Mouse (Mus musculus) forebrain, embryonic 10.5 days (tissue): ENCODE results near the gene Nhlrc1. TPM values are rescaled to one million over a fixed set of nuclear protein-coding genes. Genes with fewer than 3 reads are reported as not detected.

Experiments used
- DNase-seq: peaks from one replicate; pipeline ENCODE4 v3.0.0-alpha.2; 2017; ENCODE audit warnings: low spot score; ENCODE audit errors: extremely low spot score
- H3K27ac ChIP-seq: fragments of 300-500 bp; sonication (generic); 2 replicates; pipeline ENCODE4 v1.5.1; 2016; ENCODE audit warnings: mild to moderate bottlenecking
- H3K27me3 ChIP-seq: fragments of 300-500 bp; sonication (generic); 2 replicates; pipeline ENCODE4 v1.6.1; 2016; ENCODE audit warnings: mild to moderate bottlenecking; ENCODE audit not compliant: poor library complexity, severe bottlenecking
- H3K36me3 ChIP-seq: fragments of 300-500 bp; sonication (generic); replicated peaks from 2 replicates; pipeline ENCODE4 v1.6.1; 2016; ENCODE audit warnings: mild to moderate bottlenecking, moderate library complexity
- H3K4me1 ChIP-seq: fragments of 300-500 bp; sonication (generic); 2 replicates; pipeline ENCODE4 v1.6.1; 2016
- H3K4me3 ChIP-seq: fragments of 300-500 bp; sonication (generic); 2 replicates; pipeline ENCODE4 v1.5.1; 2016; ENCODE audit warnings: mild to moderate bottlenecking, moderate library complexity
- H3K9me3 ChIP-seq: fragments of 300-500 bp; sonication (generic); 2 replicates; pipeline ENCODE4 v1.6.1; 2016; ENCODE audit warnings: mild to moderate bottlenecking, moderate library complexity
- WGBS: fragments of 180-500 bp; shearing (Covaris S2); methylation state at CpG from one replicate; pipeline ENCODE4 v1.1.7; 2016; 5-methylcytosine and 5-hydroxymethylcytosine counted together
- polyA plus RNA-seq: library from polyadenylated mRNA; unstranded; fragments of >200 nt; fragmentation: Nextera tagmentation; extraction: Ambion mirVana; gene quantifications from 2 replicates; pipeline ENCODE4 v1.2.1, GENCODE M21; 2016

Nhlrc1 gene
- 3.9 and 4.2 TPM in 2 replicates for polyA plus RNA-seq

- H3K36me3 ChIP-seq: peaks cover 10% of the 10 kb centered on the region
- peak within 1 kb of the TSS; percentile 69 for H3K4me3 ChIP-seq
- peaks cover 55% of the 10 kb centered on the region for H3K27me3 ChIP-seq
- peaks cover 14% of the 10 kb centered on the region for H3K4me1 ChIP-seq
- WGBS: 5% methylated on average over 70 of the region's 73 CpGs
- peak within 1 kb of the TSS; percentile 84 for H3K27ac ChIP-seq
- peak; percentile 69 for DNase-seq
- peaks cover 43% of the 10 kb centered on the region for H3K9me3 ChIP-seq
Measured at GRCm38 (mm10) chr13:47014334-47015194, at the start of gene Nhlrc1. TSS of gene Nhlrc1 (minus strand) at chr13:47014850.

- no peak overlapping the region for H3K27ac ChIP-seq
- H3K4me1 ChIP-seq: no peaks in the 10 kb centered on the region
- H3K36me3 ChIP-seq: peaks cover 75% of the 10 kb centered on the region
- no peaks in the 10 kb centered on the region for H3K9me3 ChIP-seq
- WGBS: 94% methylated on average over 15 of the region's 15 CpGs
- no peak overlapping the region for H3K4me3 ChIP-seq
- DNase-seq: no peak
- no peaks in the 10 kb centered on the region for H3K27me3 ChIP-seq
Measured at GRCm38 (mm10) chr13:47063985-47064760, 49.5 kb upstream of the Nhlrc1 start.

GRCm38 (mm10) chr13:47062756-47063155, 48.1 kb upstream of the Nhlrc1 start:
- no peaks in the 10 kb centered on the region for H3K9me3 ChIP-seq
- H3K4me3 ChIP-seq: no peak overlapping the region
- peaks cover 73% of the 10 kb centered on the region for H3K36me3 ChIP-seq
- H3K27ac ChIP-seq: no peak overlapping the region
- no peaks in the 10 kb centered on the region for H3K4me1 ChIP-seq
- no peak for DNase-seq
- 95% methylated on average over 17 of the region's 17 CpGs for WGBS
- no peaks in the 10 kb centered on the region for H3K27me3 ChIP-seq

GRCm38 (mm10) chr13:47056781-47057180, 42.1 kb upstream of the Nhlrc1 start:
- H3K36me3 ChIP-seq: peaks cover 53% of the 10 kb centered on the region
- H3K9me3 ChIP-seq: no peaks in the 10 kb centered on the region
- H3K4me3 ChIP-seq: no peak overlapping the region
- H3K27me3 ChIP-seq: no peaks in the 10 kb centered on the region
- DNase-seq: no peak
- WGBS: 93% methylated on average over 5 of the region's 5 CpGs
- H3K27ac ChIP-seq: no peak overlapping the region
- peaks cover 9% of the 10 kb centered on the region for H3K4me1 ChIP-seq

- Histone ChIP-seq H3K9me3 (no peaks in the 10 kb centered on the region), H3K36me3 (peaks cover 55% of the 10 kb centered on the region), H3K4me3 (no peak overlapping the region), H3K27ac (no peak overlapping the region), H3K27me3 (no peaks in the 10 kb centered on the region), H3K4me1 (peaks cover 9% of the 10 kb centered on the region)
- WGBS: 94% methylated on average over 11 of the region's 11 CpGs
- no peak for DNase-seq
Measured at GRCm38 (mm10) chr13:47056126-47056525, 41.5 kb upstream of the Nhlrc1 start.

GRCm38 (mm10) chr13:47053971-47054370, 39.3 kb upstream of the Nhlrc1 start:
- H3K36me3 ChIP-seq: peaks cover 56% of the 10 kb centered on the region
- no peak overlapping the region for H3K4me3 ChIP-seq
- H3K27ac ChIP-seq: peak overlapping the region; percentile 48; the same call in 1 of the 2 replicates
- WGBS: 54% methylated on average over 10 of the region's 10 CpGs
- DNase-seq: no peak
- no peaks in the 10 kb centered on the region for H3K9me3 ChIP-seq
- peaks cover 9% of the 10 kb centered on the region for H3K4me1 ChIP-seq
- H3K27me3 ChIP-seq: no peaks in the 10 kb centered on the region

GRCm38 (mm10) chr13:47050009-47050408, 35.4 kb upstream of the Nhlrc1 start:
- 87% methylated on average over 4 of the region's 4 CpGs for WGBS
- Histone ChIP-seq H3K36me3 (peaks cover 55% of the 10 kb centered on the region), H3K27me3 (no peaks in the 10 kb centered on the region; the same call in 1 of the 2 replicates), H3K4me1 (peaks cover 9% of the 10 kb centered on the region), H3K27ac (no peak overlapping the region), H3K9me3 (no peaks in the 10 kb centered on the region), H3K4me3 (no peak overlapping the region)
- DNase-seq: no peak

GRCm38 (mm10) chr13:47047996-47048395, 33.3 kb upstream of the Nhlrc1 start:
- DNase-seq: no peak
- Histone ChIP-seq H3K9me3 (no peaks in the 10 kb centered on the region), H3K27ac (no peak overlapping the region), H3K36me3 (peaks cover 45% of the 10 kb centered on the region), H3K4me3 (no peak overlapping the region), H3K4me1 (peaks cover 13% of the 10 kb centered on the region), H3K27me3 (no peaks in the 10 kb centered on the region; the same call in 1 of the 2 replicates)
- WGBS: 91% methylated on average over 4 of the region's 4 CpGs

- no peaks in the 10 kb centered on the region for H3K9me3 ChIP-seq
- H3K27ac ChIP-seq: peak within 1 kb of the TSS; percentile 88
- peaks cover 12% of the 10 kb centered on the region for H3K36me3 ChIP-seq
- no peaks in the 10 kb centered on the region; the same call in 1 of the 2 replicates for H3K27me3 ChIP-seq
- H3K4me1 ChIP-seq: peaks cover 26% of the 10 kb centered on the region
- WGBS: 16% methylated on average over 10 of the region's 10 CpGs
- DNase-seq: peak; percentile 34
- peak within 1 kb of the TSS; percentile 96 for H3K4me3 ChIP-seq
Measured at GRCm38 (mm10) chr13:47044617-47044947, 29.9 kb upstream of the Nhlrc1 start, which contains the start of gene Tpmt. TSS of gene Tpmt (minus strand) at chr13:47044737.

- peaks cover 6% of the 10 kb centered on the region for H3K36me3 ChIP-seq
- peaks cover 26% of the 10 kb centered on the region for H3K4me1 ChIP-seq
- no peak for DNase-seq
- H3K27me3 ChIP-seq: no peaks in the 10 kb centered on the region; the same call in 1 of the 2 replicates
- peak overlapping the region; percentile 88 for H3K27ac ChIP-seq
- H3K9me3 ChIP-seq: no peaks in the 10 kb centered on the region
- WGBS: under 1% methylated on average over 45 of the region's 45 CpGs
- peak overlapping the region; percentile 96 for H3K4me3 ChIP-seq
Measured at GRCm38 (mm10) chr13:47043833-47044616, 29.4 kb upstream of the Nhlrc1 start.

- Histone ChIP-seq H3K4me3 (peak within 1 kb of the TSS; percentile 96), H3K9me3 (no peaks in the 10 kb centered on the region), H3K4me1 (peaks cover 26% of the 10 kb centered on the region), H3K27me3 (no peaks in the 10 kb centered on the region; the same call in 1 of the 2 replicates), H3K27ac (peak within 1 kb of the TSS; percentile 88), H3K36me3 (no peaks in the 10 kb centered on the region)
- DNase-seq: peak; percentile 99
- under 1% methylated on average over 48 of the region's 48 CpGs for WGBS
Measured at GRCm38 (mm10) chr13:47043030-47043680, 28.5 kb upstream of the Nhlrc1 start, which contains the start of gene Kdm1b. TSS of gene Kdm1b (plus strand) at chr13:47043499.
